Mouse (Mus musculus) ES-Bruce4 (cell line): ENCODE data around the gene Adarb1. TPM values are rescaled to one million over a fixed set of nuclear protein-coding genes. Genes with fewer than 3 reads are reported as not detected.
"Not testable (repeated sequence)": the region's sequence is repeated elsewhere in the genome, so short reads cannot be mapped to it uniquely, and the experiment has no call there.

Experiments
- H3K27ac ChIP-seq: 2 replicates; pipeline ENCODE4 v1.5.1; 2012; ENCODE audit warnings: low read length, inconsistent platforms; ENCODE audit not compliant: insufficient read depth
- H3K27me3 ChIP-seq: 2 replicates; pipeline ENCODE4 v1.6.1; 2012; ENCODE audit warnings: mild to moderate bottlenecking, low read length, inconsistent platforms; ENCODE audit not compliant: control insufficient read depth, poor library complexity, insufficient read depth, severe bottlenecking
- H3K36me3 ChIP-seq: 2 replicates; pipeline ENCODE4 v1.6.1; 2012; ENCODE audit warnings: inconsistent platforms, mild to moderate bottlenecking, low read length, moderate library complexity; ENCODE audit not compliant: control insufficient read depth, poor library complexity, insufficient read depth, severe bottlenecking
- H3K4me1 ChIP-seq: one replicate; pipeline ENCODE4 v1.8.1; 2011; ENCODE audit warnings: low read length; ENCODE audit not compliant: control insufficient read depth, insufficient read depth
- H3K4me3 ChIP-seq: 2 replicates; pipeline ENCODE4 v1.5.1; 2011; ENCODE audit warnings: low read depth, mild to moderate bottlenecking, low read length
- H3K9ac ChIP-seq: 2 replicates; pipeline ENCODE4 v1.6.1; 2012; ENCODE audit warnings: low read depth, mild to moderate bottlenecking, inconsistent platforms; ENCODE audit not compliant: poor library complexity, severe bottlenecking
- H3K9me3 ChIP-seq: replicated peaks from 2 replicates; pipeline ENCODE4 v1.6.1; 2012; ENCODE audit warnings: mild to moderate bottlenecking, low read length, inconsistent platforms; ENCODE audit not compliant: control insufficient read depth, poor library complexity, insufficient read depth, severe bottlenecking
- CTCF ChIP-seq: IDR thresholded peaks from one replicate; pipeline ENCODE4 v1.8.1; 2011; ENCODE audit warnings: low read depth, low read length
- EP300 ChIP-seq: IDR thresholded peaks from 2 replicates; pipeline ENCODE4 v1.6.1; 2011; ENCODE audit warnings: low read depth, low read length; ENCODE audit not compliant: insufficient read depth
- POLR2A ChIP-seq: IDR thresholded peaks from one replicate; pipeline ENCODE4 v1.8.1; 2011; ENCODE audit warnings: low read length; ENCODE audit not compliant: insufficient read depth
- polyA plus RNA-seq: library from polyadenylated mRNA; stranded (reverse); fragments of >200 nt; gene quantifications from 2 replicates; pipeline ENCODE4 v1.2.4, GENCODE M21; 2011; ENCODE audit warnings: low read depth; ENCODE audit not compliant: missing spikeins, insufficient read depth, insufficient read length

Adarb1 gene
- polyA plus RNA-seq, 1 experiment: 9.7 TPM

GRCm38 (mm10) chr10:77287626-77288025 is 130.4 kb downstream of the Adarb1 start:
- Histone ChIP-seq H3K36me3 (no peaks in the 10 kb centered on the region), H3K4me3 (no peak overlapping the region), H3K27me3 (no peaks in the 10 kb centered on the region), H3K27ac (no peak overlapping the region), H3K9ac (no peak overlapping the region), H3K4me1 (no peaks in the 10 kb centered on the region), H3K9me3 (no peaks in the 10 kb centered on the region)
- TF ChIP-seq EP300 (no peak), POLR2A (no peak), CTCF (no peak)

- Histone ChIP-seq H3K27me3 (no peaks in the 10 kb centered on the region), H3K4me1 (no peaks in the 10 kb centered on the region), H3K27ac (no peak overlapping the region), H3K4me3 (no peak overlapping the region), H3K9ac (no peak overlapping the region), H3K9me3 (no peaks in the 10 kb centered on the region), H3K36me3 (no peaks in the 10 kb centered on the region)
- no peak for TF ChIP-seq CTCF
- TF ChIP-seq POLR2A: no peak
- TF ChIP-seq EP300: no peak
Measured at GRCm38 (mm10) chr10:77284832-77285231, 133.2 kb downstream of the Adarb1 start.

GRCm38 (mm10) chr10:77282822-77283221 is 135.2 kb downstream of the Adarb1 start:
- H3K27me3 ChIP-seq: no peaks in the 10 kb centered on the region

GRCm38 (mm10) chr10:77282085-77282484 is 136.0 kb downstream of the Adarb1 start:
- H3K9ac ChIP-seq, H3K4me3 ChIP-seq, H3K36me3 ChIP-seq, H3K27ac ChIP-seq, H3K4me1 ChIP-seq, H3K27me3 ChIP-seq, H3K9me3 ChIP-seq: not testable (repeated sequence)
- TF ChIP-seq CTCF: peak; percentile 16

More at GRCm38 (mm10) chr10:77282822-77283221, 135.2 kb downstream of the Adarb1 start:
- Histone ChIP-seq H3K4me1 (no peaks in the 10 kb centered on the region), H3K9ac (no peak overlapping the region), H3K9me3 (no peaks in the 10 kb centered on the region), H3K36me3 (no peaks in the 10 kb centered on the region), H3K4me3 (no peak overlapping the region), H3K27ac (no peak overlapping the region)
- TF ChIP-seq EP300: no peak
- TF ChIP-seq CTCF: peak; percentile 95

GRCm38 (mm10) chr10:77273798-77274197 is 144.3 kb downstream of the Adarb1 start:
- TF ChIP-seq CTCF (no peak), EP300 (no peak), POLR2A (no peak)
- Histone ChIP-seq H3K27me3 (no peaks in the 10 kb centered on the region), H3K27ac (no peak overlapping the region), H3K9ac (no peak overlapping the region), H3K4me3 (no peak overlapping the region), H3K4me1 (no peaks in the 10 kb centered on the region), H3K9me3 (no peaks in the 10 kb centered on the region), H3K36me3 (peaks cover 5% of the 10 kb centered on the region; the same call in 1 of the 2 replicates)

GRCm38 (mm10) chr10:77272980-77273730 is 144.9 kb downstream of the Adarb1 start:
- no peaks in the 10 kb centered on the region for H3K27me3 ChIP-seq
- no peak overlapping the region for H3K9ac ChIP-seq
- H3K4me1 ChIP-seq: no peaks in the 10 kb centered on the region
- no peak overlapping the region for H3K27ac ChIP-seq
- no peak for TF ChIP-seq POLR2A
- TF ChIP-seq EP300: no peak
- TF ChIP-seq CTCF: no peak
- peak overlapping the region; percentile 5; the same call in 1 of the 2 replicates for H3K4me3 ChIP-seq
- H3K9me3 ChIP-seq: no peaks in the 10 kb centered on the region
- peaks cover 5% of the 10 kb centered on the region; the same call in 1 of the 2 replicates for H3K36me3 ChIP-seq
